Mouse (Mus musculus) limb, embryonic 12.5 days (tissue): ENCODE results near the gene Rhox7a. TPM values are rescaled to one million over a fixed set of nuclear protein-coding genes. Genes with fewer than 3 reads are reported as not detected.
"Not testable (repeated sequence)": the region's sequence is repeated elsewhere in the genome, so short reads cannot be mapped to it uniquely, and the experiment has no call there.

Experiments
- ATAC-seq: fragments of 200-750 bp; cut with Nextera tagmentation; 2 replicates; pipeline ENCODE4 v1.8.0; 2017; ENCODE audit warnings: low read depth, moderate TSS enrichment; ENCODE audit not compliant: insufficient number of reproducible peaks, insufficient read depth, low FRiP score, low TSS enrichment
- H3K27ac ChIP-seq: fragments of 300-500 bp; sonication (generic); 2 replicates; pipeline ENCODE4 v1.5.1; 2016; ENCODE audit warnings: mild to moderate bottlenecking, moderate library complexity
- H3K27me3 ChIP-seq: fragments of 300-500 bp; sonication (generic); 2 replicates; pipeline ENCODE4 v1.6.1; 2016; ENCODE audit warnings: mild to moderate bottlenecking, moderate library complexity
- H3K36me3 ChIP-seq: fragments of 300-500 bp; sonication (generic); 2 replicates; pipeline ENCODE4 v1.6.1; 2016; ENCODE audit warnings: mild to moderate bottlenecking, moderate library complexity
- H3K4me1 ChIP-seq: fragments of 300-500 bp; sonication (generic); replicated peaks from 2 replicates; pipeline ENCODE4 v1.6.1; 2016
- H3K4me2 ChIP-seq: fragments of 300-500 bp; sonication (generic); 2 replicates; pipeline ENCODE4 v1.6.1; 2016; ENCODE audit warnings: mild to moderate bottlenecking, moderate library complexity
- H3K4me3 ChIP-seq: fragments of 300-500 bp; sonication (generic); replicated peaks from 2 replicates; pipeline ENCODE4 v1.5.1; 2016; ENCODE audit warnings: mild to moderate bottlenecking
- H3K9ac ChIP-seq: fragments of 300-500 bp; sonication (generic); replicated peaks from 2 replicates; pipeline ENCODE4 v1.6.1; 2016; ENCODE audit warnings: mild to moderate bottlenecking, moderate library complexity
- H3K9me3 ChIP-seq: fragments of 300-500 bp; sonication (generic); 2 replicates; pipeline ENCODE4 v1.6.1; 2016; ENCODE audit warnings: mild to moderate bottlenecking, moderate library complexity
- WGBS: fragments of 180-500 bp; shearing (Covaris S2); methylation state at CpG from one replicate; pipeline ENCODE4 v1.1.7; 2016; 5-methylcytosine and 5-hydroxymethylcytosine counted together
- polyA plus RNA-seq: library from polyadenylated mRNA; unstranded; fragments of >200 nt; fragmentation: Nextera tagmentation; extraction: Ambion mirVana; gene quantifications from 2 replicates; pipeline ENCODE4 v1.2.1, GENCODE M21; 2016

Rhox7a gene
- not detected in 2 replicates for polyA plus RNA-seq

DNA sequence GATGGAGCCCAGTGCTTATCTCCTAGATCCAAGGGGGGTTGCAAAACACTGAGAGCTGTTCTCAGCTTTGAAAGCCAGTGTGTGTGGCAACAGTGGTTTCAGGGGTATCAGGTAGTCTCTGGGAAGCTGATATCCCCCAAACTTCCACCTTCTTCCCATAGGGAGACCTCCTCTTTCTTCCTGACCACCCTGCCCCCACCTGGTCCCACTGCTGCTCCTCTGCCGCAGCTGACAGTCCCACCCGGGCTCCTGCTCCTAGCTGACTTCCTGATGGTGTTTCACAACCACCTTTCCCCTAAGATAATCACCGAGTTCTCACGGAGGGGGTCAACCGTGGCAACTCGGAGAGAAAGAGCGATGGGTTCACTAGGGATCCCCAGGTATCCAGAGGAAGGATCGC, at the start of gene Rhox7a:
TSS of gene Rhox7a (plus strand) at position 301 of the 400 bp plus-strand sequence.
- not testable (repeated sequence) for H3K27me3 ChIP-seq, H3K4me3 ChIP-seq, H3K9ac ChIP-seq, H3K4me1 ChIP-seq, H3K27ac ChIP-seq, ATAC-seq, H3K36me3 ChIP-seq, H3K4me2 ChIP-seq, H3K9me3 ChIP-seq
- 81% methylated on average over 8 of the region's 8 CpGs for WGBS

DNA sequence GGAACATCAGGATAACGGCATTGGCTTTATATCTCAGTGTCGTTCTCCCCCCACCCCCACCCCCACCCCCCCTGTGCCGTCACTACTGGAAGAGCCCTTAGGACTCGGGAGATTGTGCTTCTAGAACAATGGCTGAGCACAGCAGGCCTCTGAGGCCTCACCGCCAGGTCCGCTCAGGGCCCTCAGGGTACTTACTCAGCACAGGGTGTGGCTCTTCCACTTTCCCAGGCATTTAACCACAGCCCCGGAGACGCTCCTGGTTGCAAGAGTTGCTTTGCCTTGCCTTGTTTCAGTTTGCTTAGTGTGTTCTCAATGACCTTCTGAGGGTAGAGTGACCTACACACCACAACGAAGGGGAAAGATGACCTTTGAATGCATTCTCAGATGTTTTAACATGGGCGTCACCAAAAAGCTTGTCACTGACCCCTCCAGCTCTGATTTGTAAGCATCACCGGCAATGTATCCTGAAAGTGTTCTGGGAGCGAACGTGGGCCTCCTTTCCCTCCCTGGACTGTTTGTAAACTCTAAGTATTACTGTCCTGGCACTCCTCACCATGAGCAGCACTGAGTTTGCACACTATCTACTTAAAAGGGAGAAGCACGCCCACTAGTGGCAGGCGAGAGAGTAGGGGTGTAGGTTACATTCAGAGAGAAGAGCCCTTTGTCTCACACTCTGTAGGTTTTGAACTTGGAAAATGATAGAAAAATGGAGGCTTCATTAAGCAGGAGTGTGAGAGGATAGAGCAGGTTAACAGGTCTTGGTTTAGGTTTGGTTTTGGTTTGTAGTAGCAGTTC, 24.0 kb upstream of the Rhox7a start:
- no peak for ATAC-seq
- Histone ChIP-seq H3K9ac (no peak overlapping the region), H3K9me3 (no peaks in the 10 kb centered on the region), H3K4me2 (no peak overlapping the region), H3K4me3 (no peak overlapping the region), H3K27me3 (no peaks in the 10 kb centered on the region), H3K36me3 (no peaks in the 10 kb centered on the region), H3K4me1 (no peaks in the 10 kb centered on the region), H3K27ac (no peak overlapping the region)
- 89% methylated on average over 15 of the region's 15 CpGs for WGBS

DNA sequence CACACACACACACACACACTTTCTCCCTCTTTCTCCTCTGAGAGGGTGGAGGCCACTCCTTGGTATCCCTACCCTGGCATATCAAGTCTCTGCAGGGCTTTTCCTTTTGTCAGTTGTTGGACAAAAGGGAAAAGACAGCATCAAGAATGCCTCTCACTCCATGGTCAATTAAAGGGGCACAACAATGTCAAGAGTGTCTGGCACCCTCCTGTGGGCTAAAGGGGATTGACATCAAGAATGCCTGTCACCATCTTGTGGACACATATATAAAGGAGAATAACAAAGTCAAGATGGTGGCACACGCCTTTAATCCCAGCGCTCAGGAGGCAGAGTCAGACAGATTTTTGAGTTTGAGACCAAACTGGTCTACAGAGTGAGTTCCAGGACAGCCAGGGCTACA, 22.1 kb upstream of the Rhox7a start:
- H3K27me3 ChIP-seq = no peaks in the 10 kb centered on the region
- 89% methylated on average over 2 of the region's 2 CpGs for WGBS
- H3K4me1 ChIP-seq = no peaks in the 10 kb centered on the region
- no peak overlapping the region for H3K27ac ChIP-seq
- H3K4me3 ChIP-seq = no peak overlapping the region
- no peak overlapping the region for H3K9ac ChIP-seq
- no peaks in the 10 kb centered on the region for H3K9me3 ChIP-seq
- no peak for ATAC-seq
- no peaks in the 10 kb centered on the region for H3K36me3 ChIP-seq
- no peak overlapping the region for H3K4me2 ChIP-seq

DNA sequence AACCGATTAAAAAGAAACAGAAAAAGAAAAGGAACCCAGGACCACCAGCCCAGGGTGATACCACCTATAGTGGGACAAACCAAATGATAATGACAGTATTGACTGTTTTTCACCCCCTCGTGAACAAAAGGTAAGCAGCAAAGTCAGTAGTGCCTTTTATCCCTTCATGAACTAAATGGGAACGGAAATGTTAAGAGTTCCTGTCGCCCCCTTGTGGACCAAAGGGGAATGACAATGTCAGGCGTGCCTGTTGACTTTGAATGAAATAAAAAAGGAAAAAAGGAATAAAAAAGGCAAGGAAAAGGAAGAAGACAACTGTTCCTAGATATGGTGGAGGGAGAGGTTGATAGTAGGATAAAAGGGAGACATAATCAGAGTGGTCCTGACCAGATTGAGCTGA, 20.3 kb upstream of the Rhox7a start:
- H3K36me3 ChIP-seq = no peaks in the 10 kb centered on the region
- H3K4me2 ChIP-seq = no peak overlapping the region
- 24% methylated on average over 5 of the region's 5 CpGs for WGBS
- H3K4me1 ChIP-seq = no peaks in the 10 kb centered on the region
- no peaks in the 10 kb centered on the region for H3K27me3 ChIP-seq
- no peaks in the 10 kb centered on the region for H3K9me3 ChIP-seq
- no peak for ATAC-seq
- H3K27ac ChIP-seq = no peak overlapping the region
- H3K9ac ChIP-seq = no peak overlapping the region
- no peak overlapping the region for H3K4me3 ChIP-seq

DNA sequence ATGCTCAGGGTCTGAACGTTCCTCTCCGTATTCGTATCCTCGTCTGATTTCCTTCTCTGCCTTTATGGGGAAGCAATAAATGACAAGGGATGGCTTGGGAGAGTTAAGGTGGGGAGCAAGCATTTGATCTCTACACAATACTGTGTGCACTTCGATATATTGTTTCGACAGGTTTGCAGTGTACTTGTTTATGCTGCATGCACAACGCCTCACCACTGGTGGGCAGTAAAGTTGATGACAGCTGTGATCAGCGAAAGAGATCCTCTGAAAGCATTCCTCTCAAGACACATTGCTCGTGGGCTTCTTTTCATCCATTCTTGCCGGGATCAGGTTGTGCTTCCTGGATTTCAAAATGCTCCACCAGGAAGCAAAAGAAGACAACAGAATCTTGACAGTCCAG, 15.8 kb upstream of the Rhox7a start:
- no peaks in the 10 kb centered on the region for H3K27me3 ChIP-seq
- ATAC-seq = no peak
- 76% methylated on average over 10 of the region's 10 CpGs for WGBS

DNA sequence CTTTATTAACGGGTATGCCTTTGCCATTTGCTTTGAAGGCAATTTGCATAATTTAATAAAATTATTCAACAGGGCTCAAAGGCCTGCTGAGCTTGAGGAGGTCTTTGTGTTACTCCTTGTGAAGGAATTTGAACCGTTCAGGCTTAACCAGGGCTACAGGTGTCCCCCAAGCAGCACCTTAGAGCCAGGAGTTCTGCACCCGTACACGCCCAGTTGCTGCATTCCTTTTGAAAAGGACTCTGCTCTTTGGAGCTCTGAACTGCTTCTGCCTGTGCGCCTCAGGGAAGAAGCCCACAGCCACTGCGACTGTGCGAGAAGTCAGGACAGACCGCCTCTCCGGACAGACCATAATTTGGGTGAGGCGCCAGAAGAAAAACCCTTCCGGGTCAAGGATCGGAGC, 4.9 kb upstream of the Rhox7a start, which contains the start of gene Rhox6:
TSS of gene Rhox6 (plus strand) at position 301 of the 400 bp plus-strand sequence.
- not testable (repeated sequence) for H3K27ac ChIP-seq, H3K27me3 ChIP-seq, H3K9me3 ChIP-seq, H3K9ac ChIP-seq, H3K4me2 ChIP-seq, H3K4me1 ChIP-seq, ATAC-seq, H3K36me3 ChIP-seq, H3K4me3 ChIP-seq
- WGBS = 91% methylated on average over 4 of the region's 12 CpGs

More for the DNA sequence above, 15.8 kb upstream of the Rhox7a start:
- Histone ChIP-seq H3K4me1 (no peaks in the 10 kb centered on the region), H3K9ac (no peak overlapping the region), H3K4me2 (no peak overlapping the region), H3K4me3 (no peak overlapping the region), H3K36me3 (no peaks in the 10 kb centered on the region), H3K9me3 (no peaks in the 10 kb centered on the region), H3K27ac (no peak overlapping the region)

DNA sequence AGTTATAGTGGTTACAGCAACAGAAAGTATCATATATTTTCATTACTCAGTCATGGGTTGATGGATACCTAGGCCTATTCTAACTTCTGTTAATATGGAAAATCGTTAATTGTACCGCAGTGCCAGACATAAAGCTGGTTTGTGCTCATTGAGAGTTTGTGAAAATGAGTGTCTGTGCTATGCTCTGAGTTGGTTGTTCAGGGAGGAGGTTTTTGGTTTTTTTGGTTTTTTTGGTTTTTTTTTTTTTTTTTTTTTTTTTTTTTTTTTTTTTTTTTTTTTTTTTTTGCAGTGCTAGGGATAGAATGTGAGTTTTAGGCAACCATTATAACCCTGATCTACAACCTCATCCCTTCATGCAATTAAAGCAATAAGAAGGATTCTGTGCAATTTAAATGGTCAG, 40.2 kb downstream of the Rhox7a start:
- H3K4me2 ChIP-seq = no peak overlapping the region
- H3K36me3 ChIP-seq = no peaks in the 10 kb centered on the region
- H3K4me1 ChIP-seq = no peaks in the 10 kb centered on the region
- no peaks in the 10 kb centered on the region for H3K9me3 ChIP-seq
- H3K27ac ChIP-seq = no peak overlapping the region
- H3K4me3 ChIP-seq = no peak overlapping the region
- ATAC-seq = no peak
- H3K27me3 ChIP-seq = no peaks in the 10 kb centered on the region
- WGBS = 89% methylated on average over 2 of the region's 2 CpGs
- no peak overlapping the region for H3K9ac ChIP-seq

DNA sequence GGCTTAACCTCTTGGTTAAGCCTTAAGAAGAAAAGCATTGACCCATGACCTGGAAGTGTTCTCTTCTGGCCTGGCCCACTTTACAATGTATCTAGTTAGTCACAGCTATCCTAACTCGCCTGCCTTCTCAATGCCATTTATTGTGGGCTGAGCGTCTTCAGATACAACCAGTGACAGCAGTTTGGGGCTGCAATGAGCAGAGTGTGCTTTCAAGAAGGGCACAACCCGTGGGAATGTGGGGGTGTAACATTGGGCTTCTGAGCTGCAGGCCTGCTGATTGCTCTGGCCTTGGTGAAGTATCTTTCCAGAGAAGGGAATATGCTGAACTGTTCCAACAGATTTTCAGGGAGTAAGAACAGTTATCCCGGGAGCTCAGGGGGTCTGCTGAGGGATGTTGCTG, 47.4 kb downstream of the Rhox7a start, which contains the start of gene Rhox8:
TSS of gene Rhox8 (minus strand) at position 101 of the 400 bp plus-strand sequence.
- H3K4me1 ChIP-seq = no peaks in the 10 kb centered on the region
- H3K27me3 ChIP-seq = no peaks in the 10 kb centered on the region
- no peaks in the 10 kb centered on the region for H3K9me3 ChIP-seq
- H3K4me3 ChIP-seq = no peak within 1 kb of the TSS
- no peaks in the 10 kb centered on the region for H3K36me3 ChIP-seq
- 70% methylated on average over 4 of the region's 4 CpGs for WGBS
- no peak within 1 kb of the TSS for H3K4me2 ChIP-seq
- no peak within 1 kb of the TSS for H3K9ac ChIP-seq
- ATAC-seq = no peak
- H3K27ac ChIP-seq = no peak within 1 kb of the TSS

Other genes starting within 250 kb of the Rhox7a start
- gene Rhox4f, start 224.0 kb upstream of the Rhox7a start, polyA plus RNA-seq = not detected in 2 replicates
- gene Rhox3g, start 203.1 kb upstream of the Rhox7a start, polyA plus RNA-seq = not detected in 2 replicates
- gene Rhox2g, start 188.2 kb upstream of the Rhox7a start, polyA plus RNA-seq = not detected in 2 replicates
- not detected in 2 replicates for gene Rhox4g, start 180.4 kb upstream of the Rhox7a start, polyA plus RNA-seq
- not detected in 2 replicates for gene Rhox3h, start 162.9 kb upstream of the Rhox7a start, polyA plus RNA-seq
- gene Rhox2h, start 158.4 kb upstream of the Rhox7a start, polyA plus RNA-seq = not detected in 2 replicates
- 0.58 and 0.90 TPM in 2 replicates for gene Rhox5, start 26.8 kb upstream of the Rhox7a start, polyA plus RNA-seq
- gene Rhox6, start 4.8 kb upstream of the Rhox7a start, polyA plus RNA-seq = not detected in 2 replicates
- not detected in 2 replicates for gene Rhox8, start 47.3 kb downstream of the Rhox7a start, polyA plus RNA-seq
- gene Rhox7b, start 65.5 kb downstream of the Rhox7a start, polyA plus RNA-seq = not detected in 2 replicates
- gene Rhox9, start 70.1 kb downstream of the Rhox7a start, polyA plus RNA-seq = not detected in 2 replicates
- gene Btg1-ps1, start 187.1 kb downstream of the Rhox7a start, polyA plus RNA-seq = not detected in 2 replicates
- gene Btg1-ps2, start 211.4 kb downstream of the Rhox7a start, polyA plus RNA-seq = not detected in 2 replicates
- gene Rhox10, start 234.8 kb downstream of the Rhox7a start, polyA plus RNA-seq = not detected in 2 replicates